Mouse (Mus musculus) thymus, postnatal 14 days (tissue): ENCODE results near the gene Sap30bp.

Experiments
- DNase-seq: peaks from one replicate; pipeline ENCODE4 v3.0.0; 2021

Sap30bp gene

GRCm38 (mm10) chr11:115906116-115906515 is 27.0 kb upstream of the Sap30bp start:
- DNase-seq = no peak

GRCm38 (mm10) chr11:115906521-115906920 is 26.6 kb upstream of the Sap30bp start:
- no peak for DNase-seq

GRCm38 (mm10) chr11:115911134-115911561 is 21.9 kb upstream of the Sap30bp start:
- DNase-seq = peak; percentile 65

- peak; percentile 40 for DNase-seq
Observed at GRCm38 (mm10) chr11:115911632-115912376, 21.3 kb upstream of the Sap30bp start, which contains the start of gene Smim6. Gene Smim6 (plus strand): TSS chr11:115912017.

- no peak for DNase-seq
Observed at GRCm38 (mm10) chr11:115916579-115916978, 16.5 kb upstream of the Sap30bp start.

- DNase-seq = no peak
Observed at GRCm38 (mm10) chr11:115918637-115919036, 14.4 kb upstream of the Sap30bp start.

GRCm38 (mm10) chr11:115919073-115919472 is 14.0 kb upstream of the Sap30bp start:
- no peak for DNase-seq

GRCm38 (mm10) chr11:115920110-115920818 is 12.8 kb upstream of the Sap30bp start:
- peak; percentile 70 for DNase-seq

GRCm38 (mm10) chr11:115921986-115922385 is 11.1 kb upstream of the Sap30bp start:
- DNase-seq = no peak

GRCm38 (mm10) chr11:115929031-115929430 is 4.1 kb upstream of the Sap30bp start:
- no peak for DNase-seq

GRCm38 (mm10) chr11:115929818-115930217 is 3.3 kb upstream of the Sap30bp start:
- no peak for DNase-seq

- no peak for DNase-seq
Observed at GRCm38 (mm10) chr11:115931235-115931634, 1.8 kb upstream of the Sap30bp start.

- DNase-seq = no peak
Observed at GRCm38 (mm10) chr11:115933747-115934110, 647 bp downstream of the Sap30bp start.

- DNase-seq = peak; percentile 71
Observed at GRCm38 (mm10) chr11:115939690-115940329, 6.7 kb downstream of the Sap30bp start.

- DNase-seq = no peak
Observed at GRCm38 (mm10) chr11:115941980-115942379, 8.9 kb downstream of the Sap30bp start.

GRCm38 (mm10) chr11:115945247-115945646 is 12.2 kb downstream of the Sap30bp start:
- DNase-seq = no peak

GRCm38 (mm10) chr11:115946221-115946828 is 13.2 kb downstream of the Sap30bp start:
- DNase-seq = no peak

- no peak for DNase-seq
Observed at GRCm38 (mm10) chr11:115948316-115948715, 15.2 kb downstream of the Sap30bp start.

- no peak for DNase-seq
Observed at GRCm38 (mm10) chr11:115950719-115951118, 17.6 kb downstream of the Sap30bp start.

GRCm38 (mm10) chr11:115954712-115955111 is 21.6 kb downstream of the Sap30bp start:
- DNase-seq = no peak

GRCm38 (mm10) chr11:115955195-115955858 is 22.2 kb downstream of the Sap30bp start:
- DNase-seq = no peak

GRCm38 (mm10) chr11:115956453-115956852 is 23.4 kb downstream of the Sap30bp start:
- no peak for DNase-seq

- no peak for DNase-seq
Observed at GRCm38 (mm10) chr11:115957971-115958370, 24.9 kb downstream of the Sap30bp start.
